Mouse (Mus musculus) myocyte (in vitro differentiated cells): Measurements from ENCODE around the gene Fbxo48. TPM values are rescaled to one million over a fixed set of nuclear protein-coding genes. Genes with fewer than 3 reads are reported as not detected.

Experiments used
- H3K27me3 ChIP-seq: one replicate; pipeline ENCODE4 v1.6.1; 2011; ENCODE audit not compliant: control insufficient read depth, insufficient read depth, insufficient read length
- H3K36me3 ChIP-seq: one replicate; pipeline ENCODE4 v1.6.1; 2011; ENCODE audit not compliant: control insufficient read depth, insufficient read depth
- H3K4me2 ChIP-seq: one replicate; pipeline ENCODE4 v1.6.1; 2011; ENCODE audit warnings: low read depth, control low read depth
- H3K4me3 ChIP-seq: one replicate; pipeline ENCODE4 v1.5.1; 2011; ENCODE audit warnings: mild to moderate bottlenecking, control low read depth, moderate library complexity
- H3K79me2 ChIP-seq: one replicate; pipeline ENCODE4 v1.6.1; 2011; ENCODE audit not compliant: control insufficient read depth, insufficient read depth
- H3ac ChIP-seq: one replicate; pipeline ENCODE4 v1.6.1; 2011; ENCODE audit not compliant: control insufficient read depth, insufficient read length
- CEBPB ChIP-seq: IDR thresholded peaks from 2 replicates; pipeline ENCODE4 v1.6.1; 2011; ENCODE audit warnings: mild to moderate bottlenecking, moderate library complexity; ENCODE audit not compliant: poor library complexity, insufficient read depth, severe bottlenecking
- E2F4 ChIP-seq: IDR thresholded peaks from one replicate; pipeline ENCODE4 v1.6.1; 2011; ENCODE audit warnings: mild to moderate bottlenecking, control low read depth, moderate library complexity; ENCODE audit not compliant: insufficient read depth
- MAX ChIP-seq: IDR thresholded peaks from one replicate; pipeline ENCODE4 v1.6.1; 2011; ENCODE audit warnings: low read depth, mild to moderate bottlenecking, control low read depth
- MYOD1 ChIP-seq, 3 experiments: IDR thresholded peaks; one replicate each; pipeline ENCODE4 v1.6.1; 2011; ENCODE audit warnings: control low read depth in 2 of 3, low read depth in 2 of 3, mild to moderate bottlenecking in 2 of 3, moderate library complexity in 1 of 3; ENCODE audit not compliant: insufficient read length in 2 of 3, control insufficient read depth in 1 of 3
- MYOG ChIP-seq, 3 experiments: IDR thresholded peaks; one replicate each; pipeline ENCODE4 v1.6.1; 2011; ENCODE audit warnings: control low read depth in 2 of 3, low read depth in 2 of 3, mild to moderate bottlenecking in 2 of 3; ENCODE audit not compliant: insufficient read length in 2 of 3, control insufficient read depth in 1 of 3, insufficient read depth in 1 of 3
- POLR2A ChIP-seq: IDR thresholded peaks from one replicate; pipeline ENCODE4 v1.6.1; 2011; ENCODE audit warnings: low read depth, mild to moderate bottlenecking, control low read depth, moderate library complexity; ENCODE audit not compliant: insufficient read length
- POLR2AphosphoS2 ChIP-seq: IDR thresholded peaks from one replicate; pipeline ENCODE4 v1.6.1; 2011; ENCODE audit warnings: low read depth, control low read depth; ENCODE audit not compliant: insufficient read length
- REST ChIP-seq: IDR thresholded peaks from one replicate; pipeline ENCODE4 v1.6.1; 2011; ENCODE audit warnings: mild to moderate bottlenecking, control low read depth, moderate library complexity; ENCODE audit not compliant: insufficient read depth, insufficient read length
- SRF ChIP-seq: IDR thresholded peaks from one replicate; pipeline ENCODE4 v1.6.1; 2011; ENCODE audit warnings: low read depth; ENCODE audit not compliant: control insufficient read depth, insufficient read length
- TCF12 ChIP-seq: IDR thresholded peaks from one replicate; pipeline ENCODE4 v1.6.1; 2011; ENCODE audit warnings: mild to moderate bottlenecking, control low read depth; ENCODE audit not compliant: poor library complexity, insufficient read depth, severe bottlenecking
- TCF3 ChIP-seq: IDR thresholded peaks from one replicate; pipeline ENCODE4 v1.6.1; 2011; ENCODE audit warnings: low read depth, control low read depth; ENCODE audit not compliant: insufficient read length
- USF1 ChIP-seq: IDR thresholded peaks from one replicate; pipeline ENCODE4 v1.6.1; 2011; ENCODE audit warnings: low read depth, mild to moderate bottlenecking, control low read depth, moderate library complexity
- polyA plus RNA-seq: library from polyadenylated mRNA; unstranded; fragments of >200 nt; fragmentation: generic; extraction: Trizol; gene quantifications from one replicate; pipeline ENCODE4 v1.2.1, GENCODE M21; 2012; ENCODE audit warnings: missing spikeins

Fbxo48 gene
- polyA plus RNA-seq, 1 experiment = 0.60 TPM

GRCm38 (mm10) chr11:16935577-16936236, 15.5 kb upstream of the Fbxo48 start:
- H3K4me2 ChIP-seq = peak overlapping the region; percentile 56
- no peaks in the 10 kb centered on the region for H3K79me2 ChIP-seq
- H3ac ChIP-seq = no peak overlapping the region
- H3K36me3 ChIP-seq = no peaks in the 10 kb centered on the region
- TF ChIP-seq TCF12 (no peak), POLR2A (no peak), MYOG (IDR thresholded peaks at IDR 0.05; ENCODE audit: control insufficient read depth in 1 of 3, insufficient read depth in 1 of 3, insufficient read length in 2 of 3, low read depth in 2 of 3) (no peak), USF1 (no peak), POLR2AphosphoS2 (no peak), MAX (no peak), REST (no peak), SRF (no peak), CEBPB (no peak), MYOD1 (IDR thresholded peaks at IDR 0.05; ENCODE audit: control insufficient read depth in 1 of 3, insufficient read length in 2 of 3, low read depth in 2 of 3) (no peak), E2F4 (no peak), TCF3 (no peak)
- H3K4me3 ChIP-seq = no peak overlapping the region
- H3K27me3 ChIP-seq = no peaks in the 10 kb centered on the region

GRCm38 (mm10) chr11:16941103-16941793, 9.9 kb upstream of the Fbxo48 start:
- Histone ChIP-seq H3ac (no peak overlapping the region), H3K79me2 (no peaks in the 10 kb centered on the region), H3K36me3 (no peaks in the 10 kb centered on the region), H3K27me3 (no peaks in the 10 kb centered on the region), H3K4me3 (no peak overlapping the region), H3K4me2 (no peak overlapping the region)
- TF ChIP-seq E2F4 = no peak
- no peak for TF ChIP-seq TCF3
- no peak for TF ChIP-seq POLR2A
- TF ChIP-seq MYOD1 (IDR thresholded peaks at IDR 0.05; ENCODE audit: control insufficient read depth in 1 of 3, insufficient read length in 2 of 3, low read depth in 2 of 3) = no peak
- TF ChIP-seq TCF12 = no peak
- no peak for TF ChIP-seq SRF

GRCm38 (mm10) chr11:16941973-16942452, 9.2 kb upstream of the Fbxo48 start:
- H3K4me3 ChIP-seq = no peak overlapping the region
- H3K4me2 ChIP-seq = no peak overlapping the region
- H3K27me3 ChIP-seq = no peaks in the 10 kb centered on the region
- H3ac ChIP-seq = no peak overlapping the region
- no peaks in the 10 kb centered on the region for H3K79me2 ChIP-seq
- TF ChIP-seq TCF3 (no peak), SRF (no peak), TCF12 (no peak), CEBPB (no peak), MAX (no peak), REST (no peak), MYOG (IDR thresholded peaks at IDR 0.05; ENCODE audit: control insufficient read depth in 1 of 3, insufficient read depth in 1 of 3, insufficient read length in 2 of 3, low read depth in 2 of 3) (no peak), POLR2A (no peak), POLR2AphosphoS2 (no peak), MYOD1 (IDR thresholded peaks at IDR 0.05; ENCODE audit: control insufficient read depth in 1 of 3, insufficient read length in 2 of 3, low read depth in 2 of 3) (no peak), USF1 (no peak), E2F4 (no peak)
- H3K36me3 ChIP-seq = no peaks in the 10 kb centered on the region

- no peaks in the 10 kb centered on the region for H3K36me3 ChIP-seq
- H3K27me3 ChIP-seq = no peaks in the 10 kb centered on the region
- no peak overlapping the region for H3K4me3 ChIP-seq
- no peaks in the 10 kb centered on the region for H3K79me2 ChIP-seq
- no peak for TF ChIP-seq CEBPB
- no peak overlapping the region for H3ac ChIP-seq
- H3K4me2 ChIP-seq = no peak overlapping the region
Observed at GRCm38 (mm10) chr11:16943016-16943415, 8.2 kb upstream of the Fbxo48 start.

GRCm38 (mm10) chr11:16948756-16949155, 2.4 kb upstream of the Fbxo48 start:
- H3K4me3 ChIP-seq = no peak overlapping the region
- H3ac ChIP-seq = no peak overlapping the region
- H3K79me2 ChIP-seq = no peaks in the 10 kb centered on the region
- H3K36me3 ChIP-seq = no peaks in the 10 kb centered on the region
- TF ChIP-seq POLR2AphosphoS2 (no peak), CEBPB (no peak), POLR2A (no peak), USF1 (no peak), E2F4 (no peak), SRF (no peak)
- H3K4me2 ChIP-seq = peak overlapping the region; percentile 37
- no peaks in the 10 kb centered on the region for H3K27me3 ChIP-seq
